Mouse (Mus musculus): Measurements from ENCODE around the gene Rapgef2. TPM values are rescaled to one million over a fixed set of nuclear protein-coding genes. Genes with fewer than 3 reads are reported as not detected.

Rapgef2 gene
- polyA plus RNA-seq, 1 experiment from 2014 or later = 8.9 TPM

DNA sequence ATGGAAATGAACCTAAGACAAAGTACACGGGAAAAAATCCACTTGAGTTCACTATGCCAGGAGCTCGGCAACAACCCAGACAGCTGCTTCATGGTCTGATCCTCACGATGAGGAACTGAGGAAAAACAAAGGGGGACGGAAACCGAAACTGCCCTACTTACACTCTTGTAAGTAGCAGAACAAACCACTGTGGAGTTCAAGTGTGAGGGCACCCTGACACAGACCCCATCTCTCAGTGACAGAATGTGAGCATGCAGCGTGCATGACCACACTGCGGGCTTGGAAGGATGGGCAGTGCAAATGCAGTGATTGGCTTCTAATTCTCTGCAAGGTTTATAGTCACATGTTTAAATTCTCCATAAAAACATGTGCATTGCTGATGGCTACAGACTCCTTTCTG lies 197.2 kb downstream of the Rapgef2 start:
- no peaks in the 10 kb centered on the region for H3K27me3 ChIP-seq
- 81% methylated on average over 7 of the region's 7 CpGs for WGBS
- peaks cover 79% of the 10 kb centered on the region for H3K36me3 ChIP-seq
- no peaks in the 10 kb centered on the region for H3K4me1 ChIP-seq (replicated peaks)
- H3K4me2 ChIP-seq (replicated peaks) = no peak overlapping the region
- H3K9me3 ChIP-seq = no peaks in the 10 kb centered on the region
- H3K9ac ChIP-seq (replicated peaks) = no peak overlapping the region
- no peak for ATAC-seq
- no peak overlapping the region for H3K4me3 ChIP-seq (replicated peaks)
- H3K27ac ChIP-seq = no peak overlapping the region

DNA sequence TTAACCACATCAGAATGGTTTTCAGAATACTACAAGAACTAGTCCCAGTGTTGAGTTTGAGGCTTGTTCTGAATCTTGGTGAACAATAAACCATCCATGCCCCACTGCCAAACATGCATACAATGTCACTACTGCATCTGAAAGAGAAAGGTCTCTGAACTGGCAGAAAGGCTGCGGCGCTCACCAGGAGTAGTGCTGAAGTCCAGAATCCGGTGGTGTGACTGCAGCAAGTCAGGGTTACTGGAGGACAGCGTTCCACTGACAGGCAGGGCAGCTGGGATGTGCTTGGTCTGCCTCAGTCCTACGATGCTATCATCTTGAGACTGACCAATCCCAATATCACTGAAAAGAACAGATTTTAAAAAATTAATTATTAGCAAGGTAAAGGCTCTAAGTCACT lies 197.9 kb downstream of the Rapgef2 start:
- H3K9me3 ChIP-seq = no peaks in the 10 kb centered on the region
- H3K4me1 ChIP-seq (replicated peaks) = no peaks in the 10 kb centered on the region
- 92% methylated on average over 5 of the region's 5 CpGs for WGBS
- no peak overlapping the region for H3K4me3 ChIP-seq (replicated peaks)
- H3K36me3 ChIP-seq = peaks cover 80% of the 10 kb centered on the region
- H3K9ac ChIP-seq (replicated peaks) = no peak overlapping the region
- no peak overlapping the region for H3K27ac ChIP-seq
- H3K27me3 ChIP-seq = no peaks in the 10 kb centered on the region
- no peak for ATAC-seq
- no peak overlapping the region for H3K4me2 ChIP-seq (replicated peaks)

GRCm38 (mm10) chr3:79086282-79086681 lies 200.0 kb downstream of the Rapgef2 start:
- 88% methylated on average over 4 of the region's 4 CpGs for WGBS
- Histone ChIP-seq H3K4me3 (replicated peaks) (no peak overlapping the region), H3K4me2 (replicated peaks) (no peak overlapping the region), H3K9me3 (no peaks in the 10 kb centered on the region), H3K27ac (no peak overlapping the region), H3K9ac (replicated peaks) (no peak overlapping the region), H3K36me3 (peaks cover 81% of the 10 kb centered on the region), H3K4me1 (replicated peaks) (no peaks in the 10 kb centered on the region), H3K27me3 (no peaks in the 10 kb centered on the region)
- ATAC-seq = no peak

DNA sequence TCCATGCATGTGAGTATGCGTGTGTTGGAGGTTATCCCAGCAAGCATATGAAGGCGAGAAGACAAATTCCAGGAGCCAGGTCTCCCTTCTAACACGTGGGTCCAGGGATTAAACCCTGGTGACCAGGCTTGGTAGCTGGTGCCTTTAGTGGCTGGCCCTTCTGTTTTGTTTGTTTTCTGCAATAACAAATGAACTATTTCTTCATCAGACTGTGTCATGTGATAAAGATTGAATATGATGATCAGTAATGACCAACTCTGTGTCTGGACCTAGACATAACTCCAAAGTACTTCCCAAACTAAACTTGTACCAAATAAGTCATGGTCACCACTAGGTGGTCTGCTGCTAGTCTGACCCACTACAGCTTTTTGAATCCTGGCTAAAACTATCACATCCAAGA lies 202.4 kb downstream of the Rapgef2 start:
- Histone ChIP-seq H3K27ac (no peak overlapping the region), H3K4me1 (replicated peaks) (no peaks in the 10 kb centered on the region), H3K4me2 (replicated peaks) (no peak overlapping the region), H3K36me3 (peaks cover 85% of the 10 kb centered on the region), H3K9ac (replicated peaks) (no peak overlapping the region), H3K27me3 (no peaks in the 10 kb centered on the region), H3K9me3 (no peaks in the 10 kb centered on the region), H3K4me3 (replicated peaks) (no peak overlapping the region)
- no peak for ATAC-seq
- 89% methylated on average over 3 of the region's 3 CpGs for WGBS

- no peak for ATAC-seq
- H3K27me3 ChIP-seq = no peaks in the 10 kb centered on the region
These were observed 203.3 kb downstream of the Rapgef2 start for GRCm38 (mm10) chr3:79083030-79083429.

GRCm38 (mm10) chr3:79079076-79079475 lies 207.2 kb downstream of the Rapgef2 start:
- ATAC-seq = no peak
- Histone ChIP-seq H3K4me1 (replicated peaks) (no peaks in the 10 kb centered on the region), H3K4me3 (replicated peaks) (no peak overlapping the region), H3K9ac (replicated peaks) (no peak overlapping the region), H3K27ac (no peak overlapping the region), H3K27me3 (no peaks in the 10 kb centered on the region), H3K9me3 (no peaks in the 10 kb centered on the region), H3K36me3 (peaks cover 58% of the 10 kb centered on the region), H3K4me2 (replicated peaks) (no peak overlapping the region)
- WGBS = 82% methylated on average over 3 of the region's 3 CpGs

More at GRCm38 (mm10) chr3:79083030-79083429, 203.3 kb downstream of the Rapgef2 start:
- Histone ChIP-seq H3K4me2 (replicated peaks) (no peak overlapping the region), H3K27ac (no peak overlapping the region), H3K36me3 (peaks cover 85% of the 10 kb centered on the region), H3K4me1 (replicated peaks) (no peaks in the 10 kb centered on the region), H3K9ac (replicated peaks) (no peak overlapping the region), H3K9me3 (no peaks in the 10 kb centered on the region), H3K4me3 (replicated peaks) (no peak overlapping the region)
- 96% methylated on average over 10 of the region's 10 CpGs for WGBS

DNA sequence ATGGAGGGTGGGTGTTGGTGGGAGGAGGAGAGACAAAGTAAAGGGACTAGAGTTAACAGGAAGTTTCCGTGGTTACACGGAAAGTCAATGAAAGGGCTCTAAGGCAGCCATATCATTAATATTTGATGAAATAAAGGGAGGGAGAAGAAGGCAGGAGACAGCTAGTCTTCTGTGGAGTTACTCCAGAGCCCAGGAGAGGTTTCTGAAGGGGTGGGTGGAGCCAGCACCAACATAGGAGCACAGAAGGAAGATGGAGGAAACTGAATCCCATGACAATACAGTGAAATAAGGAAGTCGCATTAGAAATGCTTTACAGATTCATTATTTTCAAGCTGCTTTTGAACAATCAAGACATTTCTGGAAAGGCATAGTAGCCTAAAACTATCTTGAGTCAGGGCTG lies 211.3 kb downstream of the Rapgef2 start:
- no peak overlapping the region for H3K27ac ChIP-seq
- H3K4me2 ChIP-seq (replicated peaks) = no peak overlapping the region
- no peak for ATAC-seq
- no peaks in the 10 kb centered on the region for H3K4me1 ChIP-seq (replicated peaks)
- H3K4me3 ChIP-seq (replicated peaks) = no peak overlapping the region
- no peaks in the 10 kb centered on the region for H3K9me3 ChIP-seq
- H3K9ac ChIP-seq (replicated peaks) = no peak overlapping the region
- H3K36me3 ChIP-seq = peaks cover 37% of the 10 kb centered on the region
- WGBS = 90% methylated on average over 3 of the region's 3 CpGs
- no peaks in the 10 kb centered on the region for H3K27me3 ChIP-seq

GRCm38 (mm10) chr3:79073541-79074244 lies 212.6 kb downstream of the Rapgef2 start:
- peaks cover 40% of the 10 kb centered on the region for H3K36me3 ChIP-seq
- H3K4me2 ChIP-seq (replicated peaks) = no peak overlapping the region
- H3K4me3 ChIP-seq (replicated peaks) = no peak overlapping the region
- H3K9ac ChIP-seq (replicated peaks) = no peak overlapping the region
- WGBS = 87% methylated on average over 13 of the region's 13 CpGs
- no peak overlapping the region for H3K27ac ChIP-seq
- no peaks in the 10 kb centered on the region for H3K4me1 ChIP-seq (replicated peaks)
- no peaks in the 10 kb centered on the region for H3K9me3 ChIP-seq
- ATAC-seq = no peak
- no peaks in the 10 kb centered on the region for H3K27me3 ChIP-seq

- Histone ChIP-seq H3K4me2 (replicated peaks) (no peak overlapping the region), H3K4me1 (replicated peaks) (no peaks in the 10 kb centered on the region), H3K9me3 (no peaks in the 10 kb centered on the region), H3K4me3 (replicated peaks) (no peak overlapping the region), H3K27me3 (no peaks in the 10 kb centered on the region), H3K36me3 (peaks cover 48% of the 10 kb centered on the region), H3K27ac (no peak overlapping the region), H3K9ac (replicated peaks) (no peak overlapping the region)
- WGBS = 62% methylated on average over 6 of the region's 7 CpGs
- ATAC-seq = no peak
These were observed 214.8 kb downstream of the Rapgef2 start for GRCm38 (mm10) chr3:79071561-79071960.

- ATAC-seq = no peak
- 91% methylated on average over 10 of the region's 10 CpGs for WGBS
These were observed 216.4 kb downstream of the Rapgef2 start for GRCm38 (mm10) chr3:79069891-79070290.

GRCm38 (mm10) chr3:79068976-79069375 lies 217.3 kb downstream of the Rapgef2 start:
- H3K36me3 ChIP-seq = peaks cover 63% of the 10 kb centered on the region
- no peak overlapping the region for H3K27ac ChIP-seq
- no peak overlapping the region for H3K4me2 ChIP-seq (replicated peaks)
- H3K9ac ChIP-seq (replicated peaks) = no peak overlapping the region
- 80% methylated on average over 11 of the region's 11 CpGs for WGBS
- no peaks in the 10 kb centered on the region for H3K27me3 ChIP-seq
- H3K4me3 ChIP-seq (replicated peaks) = no peak overlapping the region
- H3K9me3 ChIP-seq = no peaks in the 10 kb centered on the region
- no peak for ATAC-seq
- H3K4me1 ChIP-seq (replicated peaks) = no peaks in the 10 kb centered on the region

More at GRCm38 (mm10) chr3:79069891-79070290, 216.4 kb downstream of the Rapgef2 start:
- Histone ChIP-seq H3K27ac (no peak overlapping the region), H3K4me1 (replicated peaks) (no peaks in the 10 kb centered on the region), H3K4me3 (replicated peaks) (no peak overlapping the region), H3K9ac (replicated peaks) (no peak overlapping the region), H3K4me2 (replicated peaks) (no peak overlapping the region), H3K27me3 (no peaks in the 10 kb centered on the region), H3K9me3 (no peaks in the 10 kb centered on the region), H3K36me3 (peaks cover 56% of the 10 kb centered on the region)

DNA sequence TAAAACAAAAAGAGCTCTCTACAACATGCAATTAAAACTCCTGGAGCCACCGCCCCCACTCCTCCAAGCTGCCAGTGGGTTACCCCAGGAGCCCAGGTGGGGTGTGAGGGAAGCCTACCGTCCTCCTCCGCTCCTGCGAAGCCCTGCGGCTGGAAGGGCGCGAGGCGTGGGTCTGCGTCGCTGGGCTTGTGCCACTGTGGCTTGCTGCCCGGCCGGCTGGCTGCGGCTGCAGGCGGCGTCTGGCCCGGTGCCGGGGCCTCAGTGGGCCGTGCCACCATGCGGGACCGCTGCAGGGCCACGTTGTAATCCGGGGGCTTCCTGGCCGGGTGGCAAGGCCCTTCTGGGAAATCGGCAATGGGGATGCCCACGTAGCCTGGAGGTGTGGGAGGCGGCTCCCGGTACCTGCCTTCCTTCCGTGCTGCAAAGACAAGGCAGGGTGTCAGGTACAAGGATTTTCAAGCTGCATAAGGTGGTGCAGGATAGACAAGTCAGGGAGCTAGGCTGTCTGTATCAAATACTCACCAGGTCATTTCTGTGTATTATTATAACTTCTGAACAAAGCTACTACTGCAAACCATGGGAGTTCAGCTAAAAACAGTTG lies 219.8 kb downstream of the Rapgef2 start:
- peaks cover 59% of the 10 kb centered on the region for H3K36me3 ChIP-seq

More for the DNA sequence above, 219.8 kb downstream of the Rapgef2 start:
- ATAC-seq = 0 out of 2 replicates have a peak, but pooled peaks have one; percentile 30
- H3K9ac ChIP-seq (replicated peaks) = no peak overlapping the region
- H3K27me3 ChIP-seq = no peaks in the 10 kb centered on the region
- H3K9me3 ChIP-seq = no peaks in the 10 kb centered on the region
- no peaks in the 10 kb centered on the region for H3K4me1 ChIP-seq (replicated peaks)
- 92% methylated on average over 28 of the region's 28 CpGs for WGBS
- H3K4me2 ChIP-seq (replicated peaks) = no peak overlapping the region
- no peak overlapping the region for H3K27ac ChIP-seq
- H3K4me3 ChIP-seq (replicated peaks) = no peak overlapping the region
